Mouse (Mus musculus) left cerebral cortex, adult 8-10 months (tissue): Measurements from ENCODE around the gene Tmsb15a. TPM values are rescaled to one million over a fixed set of nuclear protein-coding genes. Genes with fewer than 3 reads are reported as not detected.
"Not testable (repeated sequence)": the region's sequence is repeated elsewhere in the genome, so short reads cannot be mapped to it uniquely, and the experiment has no call there.

ENCODE experiments used
- DNase-seq, 2 experiments: peaks; one replicate each; pipeline ENCODE4 v3.0.0; 2022; ENCODE audit warnings: low spot score in 2 of 2
- microRNA-seq, 2 experiments: library from miRNA; unstranded; fragments of <30 nt; microRNA quantifications; one replicate each; pipeline ENCODE4 v1.2.0; 2022
- total RNA-seq, 4 experiments: library from RNA; stranded (reverse); gene quantifications; 2 replicates each; pipeline ENCODE4 v1.2.4; 2022

Tmsb15a gene
- total RNA-seq = not detected

DNA sequence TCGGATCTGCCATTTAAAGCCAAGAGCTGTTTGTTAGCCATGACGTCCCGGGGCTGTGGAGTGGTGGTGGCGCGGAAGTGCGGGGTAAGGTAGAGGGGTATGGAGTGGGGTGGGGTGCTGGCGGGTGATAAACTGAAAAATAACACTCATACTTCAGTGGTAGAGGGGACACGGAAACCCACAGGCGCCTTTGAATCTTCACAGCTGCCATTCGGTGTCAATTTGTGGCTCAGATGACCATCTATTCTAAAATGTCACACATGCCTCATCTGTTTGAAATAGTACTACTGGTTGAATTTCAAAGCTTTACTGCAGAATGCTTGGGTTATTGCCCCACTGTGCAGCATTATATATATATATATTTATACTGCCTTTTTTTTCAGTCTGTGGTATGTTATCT lies at the start of gene Tmsb15a:
Gene Tmsb15a, minus strand, starts transcription at position 101 of the 400 bp plus-strand sequence.
- DNase-seq = no peak

DNA sequence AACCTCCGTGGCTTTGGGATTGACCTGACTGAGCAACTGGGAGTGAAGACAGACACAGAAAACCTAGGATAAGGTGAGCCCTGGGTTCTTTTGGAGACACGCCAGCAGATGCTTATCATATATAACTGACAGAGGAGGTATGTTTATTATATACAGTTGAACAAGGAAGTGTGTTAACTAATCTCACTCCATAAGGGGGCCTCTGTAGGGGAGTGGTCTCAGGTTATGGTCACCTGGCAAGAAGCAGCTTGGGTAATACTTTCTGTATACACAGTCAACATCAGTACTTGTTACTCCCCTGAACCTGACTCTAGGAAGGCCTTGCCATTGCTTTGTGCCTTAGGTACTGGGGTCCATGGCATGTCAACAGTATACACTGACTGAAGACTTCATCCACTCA lies 43.5 kb upstream of the Tmsb15a start:
- no peak for DNase-seq

DNA sequence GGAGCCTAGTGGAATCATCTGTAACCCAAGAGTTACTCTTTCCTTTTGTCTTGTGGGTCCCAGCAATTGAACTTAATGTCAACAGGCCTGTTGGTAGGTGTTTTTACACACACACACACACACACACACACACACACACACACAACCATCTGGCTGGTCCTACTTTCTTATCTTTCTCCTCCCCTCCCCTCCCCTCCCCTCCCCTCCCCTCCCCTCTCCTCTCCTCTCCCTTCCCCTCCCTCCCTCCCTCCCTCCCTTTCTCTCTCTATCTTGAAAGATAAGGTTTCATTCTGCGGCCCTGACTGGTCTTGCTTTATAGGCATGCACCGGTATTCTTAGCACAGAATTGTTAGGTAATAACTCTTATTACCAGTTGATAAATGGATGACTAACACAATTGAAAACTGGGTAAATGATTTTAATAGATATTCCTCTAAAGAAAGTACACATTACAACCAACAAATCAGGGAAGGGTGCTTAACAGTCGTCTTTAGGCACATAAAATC lies 43.0 kb upstream of the Tmsb15a start:
- DNase-seq = no peak

DNA sequence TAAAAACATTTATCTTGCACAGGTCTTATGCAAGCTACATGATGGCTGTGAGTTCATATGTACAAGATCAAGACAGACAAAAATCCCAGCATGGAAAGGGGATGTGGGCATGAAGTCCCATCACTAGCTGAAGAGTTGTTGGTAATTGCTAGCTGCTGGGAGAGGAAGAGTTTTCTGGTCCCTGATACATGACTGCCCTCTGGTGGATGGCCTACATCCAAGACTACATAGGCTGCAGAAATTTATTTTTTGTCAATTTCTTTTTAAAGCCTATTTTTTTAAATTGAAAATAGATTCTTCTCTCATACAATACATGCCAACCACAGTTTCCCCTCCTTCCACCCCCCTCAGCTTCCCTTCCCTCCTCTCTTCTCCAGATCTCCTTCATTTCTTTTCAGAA lies 36.6 kb upstream of the Tmsb15a start:
- no peak for DNase-seq

DNA sequence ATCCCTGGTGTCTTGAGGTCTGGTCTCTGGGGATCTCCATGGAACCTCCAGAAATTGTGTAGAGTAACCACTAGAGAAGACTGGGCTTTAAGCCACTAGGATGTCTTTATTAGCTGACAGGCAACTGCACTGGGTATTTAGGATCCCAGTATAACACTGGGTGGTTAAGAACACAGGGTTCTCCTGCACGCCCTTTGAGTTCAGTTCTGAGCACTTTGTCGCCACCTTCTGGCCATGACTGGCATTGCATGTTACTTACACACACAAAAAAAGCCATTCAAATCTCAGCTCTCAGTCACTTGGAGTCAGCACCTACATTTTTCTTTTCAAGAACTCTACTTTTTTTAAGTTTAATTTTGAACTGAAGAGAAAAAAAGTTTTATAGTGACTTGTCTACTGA lies 27.8 kb upstream of the Tmsb15a start:
- peak in 1 of 2 experiments; percentile 64 for DNase-seq

DNA sequence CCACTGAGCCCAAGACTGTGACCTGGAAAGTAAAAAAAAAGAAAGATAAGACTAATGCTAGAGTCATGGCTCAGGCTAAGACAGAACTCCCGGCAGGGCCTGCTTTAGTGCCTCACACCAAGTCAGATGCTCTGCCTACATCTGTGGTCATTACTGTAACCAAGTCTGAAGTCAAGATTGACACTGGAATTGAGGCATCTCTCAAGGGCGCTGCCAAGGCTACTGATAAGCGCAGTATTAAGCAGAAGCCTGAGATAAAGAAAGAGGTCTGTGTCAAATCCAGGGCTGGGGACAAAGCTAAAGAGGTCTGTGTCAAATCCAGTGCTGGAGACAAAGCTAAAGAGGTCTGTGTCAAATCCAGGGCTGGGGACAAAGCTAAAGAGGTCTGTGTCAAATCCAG lies 20.3 kb upstream of the Tmsb15a start:
- not testable (repeated sequence) for DNase-seq

DNA sequence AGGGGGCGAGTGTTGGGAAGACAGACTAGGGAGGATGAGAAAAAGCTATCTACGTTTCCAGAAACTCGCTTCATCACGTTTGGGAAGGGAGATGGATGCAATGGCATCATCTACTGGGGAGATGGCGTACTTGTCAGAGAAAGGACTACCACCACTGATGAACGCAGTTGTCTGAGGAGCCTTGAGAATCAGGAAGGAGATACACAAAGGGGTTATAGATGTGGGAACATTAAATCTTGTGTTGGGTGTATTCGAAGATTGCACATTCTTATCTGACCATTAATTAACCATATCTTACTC lies 17.9 kb upstream of the Tmsb15a start:
- DNase-seq = no peak

DNA sequence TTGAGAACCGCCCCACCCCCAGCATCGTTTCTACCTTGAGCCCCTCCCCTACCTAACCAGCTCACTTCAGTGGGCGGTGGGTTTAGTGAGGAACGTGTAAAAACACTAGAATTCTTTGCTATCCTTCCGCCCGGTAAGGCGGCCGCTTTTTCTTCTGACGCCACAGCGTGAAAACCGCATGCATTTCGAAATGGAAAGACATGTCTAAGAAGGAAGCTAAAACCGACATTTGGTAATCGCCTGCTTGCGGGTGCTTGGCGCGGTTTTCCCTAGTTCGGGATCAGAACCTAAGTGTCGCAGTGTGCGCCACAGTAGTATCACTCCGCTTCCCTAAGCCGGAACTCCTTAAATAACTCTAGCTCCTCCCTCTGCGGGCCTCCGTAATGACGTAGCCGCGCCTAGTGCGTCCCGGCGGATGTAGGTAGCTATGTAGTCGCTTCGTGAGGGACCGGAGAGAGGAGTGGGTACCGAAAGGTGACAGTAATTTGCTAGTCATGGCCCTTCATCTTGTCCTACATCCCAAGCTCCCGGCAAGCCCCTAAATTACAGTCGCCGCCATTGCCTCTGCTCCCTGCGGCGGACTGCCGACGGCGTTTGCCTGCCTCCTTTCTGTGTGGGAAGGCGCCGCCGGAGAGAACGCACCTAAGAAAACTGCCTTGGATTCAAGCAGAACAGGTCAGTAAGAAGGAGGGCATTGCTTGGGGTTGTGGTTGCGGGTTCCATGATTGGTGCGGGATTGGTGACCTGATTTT lies 17.4 kb upstream of the Tmsb15a start, which contains the start of the genes Armcx5 and Gprasp1:
Gene Armcx5, plus strand, starts transcription at position 430 of the 752 bp plus-strand sequence.
Gene Gprasp1, plus strand, starts transcription at position 430 of the 752 bp plus-strand sequence.
- DNase-seq = peak; percentile 75 to 87

DNA sequence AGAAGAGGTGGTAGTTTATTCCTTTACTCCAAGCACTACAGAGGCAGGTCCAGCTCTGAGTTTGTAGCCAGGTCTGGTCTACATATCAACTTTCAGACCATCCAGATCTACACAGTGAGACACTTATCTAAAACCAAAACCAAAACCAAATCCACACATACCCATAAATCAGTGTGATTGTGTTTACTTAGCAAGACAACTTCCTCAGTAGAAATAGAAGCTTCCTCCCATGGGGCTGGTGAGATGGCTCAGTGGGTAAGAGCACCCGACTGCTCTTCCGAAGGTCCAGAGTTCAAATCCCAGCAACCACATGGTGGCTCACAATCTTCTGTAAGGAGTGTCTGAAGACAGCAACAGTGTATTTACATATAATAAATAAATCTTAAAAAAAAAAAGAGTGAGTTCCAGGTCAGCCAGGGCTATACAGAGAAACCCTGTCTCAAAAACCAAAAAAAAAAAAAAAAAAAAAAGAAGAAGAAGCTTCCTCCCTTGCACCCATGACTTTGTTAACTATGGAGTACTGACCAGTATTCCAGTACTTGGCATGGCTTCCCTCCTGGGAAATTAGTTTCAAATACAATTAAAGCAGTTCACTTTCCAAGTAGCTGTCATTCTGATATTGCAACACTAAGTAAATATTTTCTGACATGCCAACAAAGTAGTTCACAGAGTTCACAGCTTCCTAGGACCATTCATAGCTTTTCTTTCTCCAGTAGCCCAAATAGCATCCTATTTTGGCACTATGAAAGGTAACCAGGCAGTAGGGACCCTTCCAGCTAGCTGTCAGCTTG lies 13.9 kb upstream of the Tmsb15a start:
- no peak for DNase-seq

DNA sequence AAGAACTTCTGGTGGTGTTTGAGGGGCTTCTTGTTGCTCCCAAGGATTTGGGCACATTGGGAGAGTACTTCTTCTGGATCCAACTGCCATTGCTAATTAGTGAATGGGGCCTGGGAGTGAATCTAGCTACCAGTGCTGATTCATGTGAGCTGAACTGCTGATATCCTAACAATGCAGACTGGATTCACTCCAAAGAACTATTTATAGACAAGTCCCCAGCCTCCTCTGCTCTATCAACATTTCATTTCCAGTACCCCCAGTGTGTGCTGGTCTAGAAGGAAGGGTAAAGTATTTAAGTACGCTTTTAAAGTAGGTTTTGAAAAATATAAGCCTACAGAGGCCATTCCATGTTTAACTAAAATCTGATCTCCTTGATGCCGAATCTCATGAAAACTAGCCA lies 12.2 kb downstream of the Tmsb15a start:
- no peak for DNase-seq

DNA sequence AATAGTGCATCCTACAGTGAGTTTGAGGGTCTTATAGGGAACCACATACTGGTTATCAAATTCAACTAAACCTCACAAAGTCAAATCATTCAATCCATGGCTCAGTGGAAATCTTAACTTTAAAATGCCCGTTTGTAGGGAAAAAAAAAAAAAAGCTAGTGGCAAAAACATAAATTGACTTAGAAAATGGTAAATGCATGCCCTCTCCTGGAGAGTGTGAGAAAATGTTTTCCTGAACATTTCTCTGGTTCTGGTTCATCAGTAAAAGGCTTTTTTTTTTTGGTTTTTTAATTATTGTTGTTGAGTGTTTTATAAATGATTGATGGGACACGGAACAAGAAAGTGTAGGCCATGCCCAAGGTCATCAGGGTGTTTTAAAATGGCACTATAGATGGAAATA lies 20.7 kb downstream of the Tmsb15a start:
- no peak for DNase-seq

DNA sequence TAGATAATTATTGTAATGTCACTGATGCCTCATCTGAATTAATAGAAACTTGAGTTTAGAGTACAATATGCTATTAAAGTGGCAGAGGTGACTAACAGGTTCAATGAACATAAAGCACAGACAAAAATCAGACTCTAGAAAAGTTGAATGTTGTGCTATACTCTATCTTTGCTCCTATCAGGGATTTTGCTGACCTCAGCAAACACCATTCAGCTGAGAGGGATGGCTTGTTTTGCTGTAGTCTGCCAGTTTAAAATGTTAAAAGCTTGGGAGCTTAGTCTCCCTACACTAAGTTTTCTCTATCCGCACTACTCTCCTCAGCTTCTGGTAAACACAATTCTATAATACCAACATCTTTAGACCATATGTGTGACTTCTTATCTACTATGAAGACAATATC lies 21.9 kb downstream of the Tmsb15a start:
- no peak for DNase-seq

DNA sequence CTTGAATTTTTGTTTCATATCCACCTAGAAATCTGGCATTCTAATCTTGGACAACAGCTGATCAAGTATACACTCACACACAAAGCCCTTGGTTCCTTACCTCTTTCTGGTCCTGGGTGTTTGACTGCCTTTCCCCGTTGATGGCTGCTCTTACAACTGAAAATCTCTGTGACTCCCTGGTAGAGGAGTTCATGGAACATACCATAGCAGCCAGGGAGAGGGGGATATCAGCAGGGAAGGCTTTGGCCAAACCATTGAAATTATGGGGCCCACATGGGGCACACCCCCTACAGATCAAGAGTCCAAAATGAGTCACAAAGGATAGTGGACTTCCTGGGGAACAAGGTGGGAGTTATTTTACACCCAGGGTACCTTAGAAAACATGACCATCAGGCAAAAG lies 31.4 kb downstream of the Tmsb15a start, which contains the start of gene Tcp11x2:
Gene Tcp11x2, minus strand, starts transcription at position 158 of the 400 bp plus-strand sequence.
- no peak for DNase-seq

DNA sequence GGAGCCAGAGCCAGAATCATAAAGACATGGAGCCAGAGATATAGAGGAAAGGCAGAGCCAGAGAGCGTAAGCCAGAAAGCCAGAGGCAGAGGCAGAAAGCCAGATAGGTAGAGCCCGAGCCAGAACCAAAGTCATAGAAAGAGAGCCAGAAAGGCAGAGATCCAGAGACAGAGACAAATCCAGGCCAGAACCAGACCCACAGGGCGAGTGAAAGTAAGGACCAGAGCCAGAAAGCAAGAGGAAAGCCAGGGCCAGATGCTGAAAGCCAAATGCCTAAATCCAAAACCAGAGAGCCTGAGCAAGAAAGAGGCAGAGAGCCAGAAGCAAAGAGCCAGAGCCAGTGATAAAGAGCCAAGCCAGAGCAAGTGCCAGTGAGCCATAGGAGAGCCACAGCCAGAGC lies 37.3 kb downstream of the Tmsb15a start:
- no peak for DNase-seq

DNA sequence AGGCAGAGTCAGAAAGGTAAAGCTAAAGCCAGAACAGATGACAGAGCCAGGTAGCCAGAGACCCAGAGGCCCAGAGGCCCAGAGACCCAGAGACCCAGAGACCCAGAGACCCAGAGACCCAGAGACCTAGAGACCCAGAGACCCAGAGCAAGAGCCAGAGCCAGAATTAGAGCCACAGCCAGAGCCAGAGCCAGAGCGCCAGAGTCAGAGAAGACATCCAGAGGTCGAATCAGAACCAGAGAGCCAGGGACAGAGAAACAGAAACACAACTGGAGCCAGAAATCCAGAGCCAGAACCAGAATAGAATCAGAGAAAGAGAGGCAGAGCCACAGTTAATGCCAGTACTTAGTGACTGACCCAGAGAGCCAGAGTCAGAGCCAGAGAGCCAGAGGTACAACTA lies 43.2 kb downstream of the Tmsb15a start:
- DNase-seq = no peak

Small RNA genes within 50 kb of the gene (microRNA-seq; reads per million reads assigned to microRNA genes)
- 0 reads per million in 2 experiments for gene Mir7646

Other genes with a start within 250 kb of the Tmsb15a start
- gene AV320801, start 230.7 kb downstream of the Tmsb15a start, total RNA-seq = not detected
- gene Nxf7, start 126.5 kb downstream of the Tmsb15a start, total RNA-seq = 1 to 10 TPM; 3.2 to 6.4 (median 4.3) TPM
- not detected for gene Prame, start 97.6 kb downstream of the Tmsb15a start, total RNA-seq
- gene Tcp11x2, start 31.5 kb downstream of the Tmsb15a start, total RNA-seq = not detected
- gene Armcx5, start 17.5 kb upstream of the Tmsb15a start, total RNA-seq = 10 to 100 TPM; 39.1 to 47.5 (median 40.0) TPM
- gene Gprasp1, start 17.5 kb upstream of the Tmsb15a start, total RNA-seq = 100 to 1,000 TPM; 353 to 382 (median 370) TPM
- 10 to 100 TPM; 59.8 to 72.1 (median 67.6) TPM for gene Bhlhb9, start 72.3 kb upstream of the Tmsb15a start, total RNA-seq
- 100 to 1,000 TPM; 178 to 211 (median 189) TPM for gene Gprasp2, start 113.8 kb upstream of the Tmsb15a start, total RNA-seq